Mouse (Mus musculus): Measurements from ENCODE around the gene Armc10. TPM values are rescaled to one million over a fixed set of nuclear protein-coding genes. Genes with fewer than 3 reads are reported as not detected.
A peak's percentile ranks its signal among the peaks of the same experiment; 100 is the strongest.

Armc10 gene
- polyA plus RNA-seq, 1 experiment, result 74.3 TPM

- Histone ChIP-seq H3K4me3 (ENCODE audit: low read depth, low read length) (peak overlapping the region; percentile 43), H3K27ac (ENCODE audit: insufficient read depth, low read length) (no peak overlapping the region), H3K36me3 (ENCODE audit: control insufficient read depth, insufficient read depth, low read length, poor library complexity, severe bottlenecking) (no peaks in the 10 kb centered on the region), H3K9ac (ENCODE audit: low read depth, poor library complexity, severe bottlenecking) (peak overlapping the region; percentile 41), H3K9me3 (replicated peaks; ENCODE audit: control insufficient read depth, insufficient read depth, low read length, poor library complexity, severe bottlenecking) (no peaks in the 10 kb centered on the region), H3K4me1 (ENCODE audit: control insufficient read depth, insufficient read depth, low read length) (no peaks in the 10 kb centered on the region), H3K27me3 (ENCODE audit: control insufficient read depth, insufficient read depth, low read length, poor library complexity, severe bottlenecking) (no peaks in the 10 kb centered on the region)
- TF ChIP-seq POLR2A (IDR thresholded peaks at IDR 0.05; ENCODE audit: insufficient read depth, low read length) (no peak), CTCF (IDR thresholded peaks at IDR 0.05; ENCODE audit: low read depth, low read length) (no peak), EP300 (IDR thresholded peaks at IDR 0.05; ENCODE audit: insufficient read depth, low read depth, low read length) (no peak)
These were observed 54.7 kb downstream of the Armc10 start for GRCm38 (mm10) chr5:21700272-21700821.

DNA sequence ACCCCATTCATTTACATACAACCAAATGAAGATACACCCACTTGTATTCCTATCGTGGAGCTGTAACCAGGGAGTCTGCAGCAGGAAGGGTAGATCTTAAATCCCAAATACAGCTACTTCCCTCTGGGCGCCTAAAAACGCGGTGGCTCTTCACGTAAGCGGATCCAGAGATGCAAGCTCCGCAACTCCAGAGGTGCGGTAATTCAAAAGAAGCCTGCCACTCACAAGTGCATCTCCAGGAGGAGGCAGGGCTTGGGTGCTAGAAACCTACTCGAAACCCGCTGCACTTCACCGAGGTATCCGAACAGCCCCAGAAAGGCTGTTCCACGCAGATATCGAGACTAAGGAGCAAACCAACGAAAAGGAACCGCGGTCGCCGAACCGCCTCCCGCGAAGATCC, 55.3 kb downstream of the Armc10 start:
- H3K9me3 ChIP-seq (replicated peaks; ENCODE audit: control insufficient read depth, insufficient read depth, low read length, poor library complexity, severe bottlenecking), result no peaks in the 10 kb centered on the region
- TF ChIP-seq EP300 (IDR thresholded peaks at IDR 0.05; ENCODE audit: insufficient read depth, low read depth, low read length), result no peak
- no peak for TF ChIP-seq CTCF (IDR thresholded peaks at IDR 0.05; ENCODE audit: low read depth, low read length)
- no peak for TF ChIP-seq POLR2A (IDR thresholded peaks at IDR 0.05; ENCODE audit: insufficient read depth, low read length)
- no peaks in the 10 kb centered on the region for H3K27me3 ChIP-seq (ENCODE audit: control insufficient read depth, insufficient read depth, low read length, poor library complexity, severe bottlenecking)
- peak overlapping the region; percentile 93 for H3K4me3 ChIP-seq (ENCODE audit: low read depth, low read length)
- H3K4me1 ChIP-seq (ENCODE audit: control insufficient read depth, insufficient read depth, low read length), result no peaks in the 10 kb centered on the region
- no peaks in the 10 kb centered on the region for H3K36me3 ChIP-seq (ENCODE audit: control insufficient read depth, insufficient read depth, low read length, poor library complexity, severe bottlenecking)
- H3K27ac ChIP-seq (ENCODE audit: insufficient read depth, low read length), result no peak overlapping the region
- H3K9ac ChIP-seq (ENCODE audit: low read depth, poor library complexity, severe bottlenecking), result peak overlapping the region; percentile 41

GRCm38 (mm10) chr5:21701351-21702008, 55.9 kb downstream of the Armc10 start, which contains the start of gene Napepld:
Napepld (minus strand) TSS chr5:21701396.
- TF ChIP-seq POLR2A (IDR thresholded peaks at IDR 0.05; ENCODE audit: insufficient read depth, low read length) (peak; percentile 98), EP300 (IDR thresholded peaks at IDR 0.05; ENCODE audit: insufficient read depth, low read depth, low read length) (no peak), CTCF (IDR thresholded peaks at IDR 0.05; ENCODE audit: low read depth, low read length) (no peak)
- peaks cover under 1% of the 10 kb centered on the region; the same call in 1 of the 2 replicates for H3K9me3 ChIP-seq (replicated peaks; ENCODE audit: control insufficient read depth, insufficient read depth, low read length, poor library complexity, severe bottlenecking)
- H3K4me1 ChIP-seq (ENCODE audit: control insufficient read depth, insufficient read depth, low read length), result no peaks in the 10 kb centered on the region
- no peaks in the 10 kb centered on the region for H3K27me3 ChIP-seq (ENCODE audit: control insufficient read depth, insufficient read depth, low read length, poor library complexity, severe bottlenecking)
- no peaks in the 10 kb centered on the region for H3K36me3 ChIP-seq (ENCODE audit: control insufficient read depth, insufficient read depth, low read length, poor library complexity, severe bottlenecking)
- peak within 1 kb of the TSS; percentile 76 for H3K9ac ChIP-seq (ENCODE audit: low read depth, poor library complexity, severe bottlenecking)
- H3K4me3 ChIP-seq (ENCODE audit: low read depth, low read length), result peak within 1 kb of the TSS; percentile 93
- peak within 1 kb of the TSS; percentile 52; the same call in 1 of the 2 replicates for H3K27ac ChIP-seq (ENCODE audit: insufficient read depth, low read length)

- Histone ChIP-seq H3K36me3 (ENCODE audit: control insufficient read depth, insufficient read depth, low read length, poor library complexity, severe bottlenecking) (no peaks in the 10 kb centered on the region), H3K27me3 (ENCODE audit: control insufficient read depth, insufficient read depth, low read length, poor library complexity, severe bottlenecking) (no peaks in the 10 kb centered on the region), H3K4me1 (ENCODE audit: control insufficient read depth, insufficient read depth, low read length) (no peaks in the 10 kb centered on the region), H3K4me3 (ENCODE audit: low read depth, low read length) (peak overlapping the region; percentile 77), H3K9ac (ENCODE audit: low read depth, poor library complexity, severe bottlenecking) (peak overlapping the region; percentile 76), H3K9me3 (replicated peaks; ENCODE audit: control insufficient read depth, insufficient read depth, low read length, poor library complexity, severe bottlenecking) (peaks cover 2% of the 10 kb centered on the region; the same call in 1 of the 2 replicates), H3K27ac (ENCODE audit: insufficient read depth, low read length) (no peak overlapping the region)
- no peak for TF ChIP-seq POLR2A (IDR thresholded peaks at IDR 0.05; ENCODE audit: insufficient read depth, low read length)
- TF ChIP-seq EP300 (IDR thresholded peaks at IDR 0.05; ENCODE audit: insufficient read depth, low read depth, low read length), result no peak
- no peak for TF ChIP-seq CTCF (IDR thresholded peaks at IDR 0.05; ENCODE audit: low read depth, low read length)
These were observed 56.4 kb downstream of the Armc10 start for GRCm38 (mm10) chr5:21702009-21702364.

DNA sequence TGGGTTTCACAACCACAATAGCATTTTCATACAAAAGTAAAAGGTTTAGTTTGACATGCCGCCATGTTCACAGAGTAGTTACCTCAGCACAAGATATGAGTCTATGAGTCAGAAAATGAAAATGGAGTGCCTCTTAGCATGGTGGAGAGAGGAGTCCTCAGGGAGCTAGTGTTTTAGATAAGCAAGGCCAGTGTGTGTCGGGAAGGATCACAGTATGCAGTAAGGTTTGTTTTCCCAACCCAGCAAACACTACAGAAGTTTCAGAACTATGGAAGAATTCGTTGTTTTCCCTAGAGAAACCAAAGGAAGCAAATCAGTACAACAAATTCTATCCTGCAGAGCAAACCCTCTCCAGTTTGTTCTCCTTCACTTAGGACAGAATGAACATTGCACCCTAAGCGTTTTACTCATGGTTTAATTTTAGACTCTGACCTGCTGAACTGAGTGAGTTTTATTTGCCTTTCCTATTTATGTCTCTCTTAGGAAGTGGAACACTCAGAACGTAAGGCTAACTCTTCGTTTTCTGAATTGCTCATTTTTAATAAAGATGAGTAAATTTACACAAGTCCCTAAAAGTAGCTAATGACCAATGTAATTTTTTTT, 57.4 kb downstream of the Armc10 start:
- no peak overlapping the region for H3K4me3 ChIP-seq (ENCODE audit: low read depth, low read length)
- TF ChIP-seq EP300 (IDR thresholded peaks at IDR 0.05; ENCODE audit: insufficient read depth, low read depth, low read length) (no peak), CTCF (IDR thresholded peaks at IDR 0.05; ENCODE audit: low read depth, low read length) (no peak)
- H3K9ac ChIP-seq (ENCODE audit: low read depth, poor library complexity, severe bottlenecking), result no peak overlapping the region
- no peaks in the 10 kb centered on the region for H3K4me1 ChIP-seq (ENCODE audit: control insufficient read depth, insufficient read depth, low read length)
- H3K9me3 ChIP-seq (replicated peaks; ENCODE audit: control insufficient read depth, insufficient read depth, low read length, poor library complexity, severe bottlenecking), result peaks cover 2% of the 10 kb centered on the region; the same call in 1 of the 2 replicates
- no peaks in the 10 kb centered on the region for H3K36me3 ChIP-seq (ENCODE audit: control insufficient read depth, insufficient read depth, low read length, poor library complexity, severe bottlenecking)
- H3K27ac ChIP-seq (ENCODE audit: insufficient read depth, low read length), result no peak overlapping the region
- H3K27me3 ChIP-seq (ENCODE audit: control insufficient read depth, insufficient read depth, low read length, poor library complexity, severe bottlenecking), result no peaks in the 10 kb centered on the region

- Histone ChIP-seq H3K4me3 (ENCODE audit: low read depth, low read length) (no peak overlapping the region), H3K9me3 (replicated peaks; ENCODE audit: control insufficient read depth, insufficient read depth, low read length, poor library complexity, severe bottlenecking) (peaks cover 2% of the 10 kb centered on the region; the same call in 1 of the 2 replicates), H3K27me3 (ENCODE audit: control insufficient read depth, insufficient read depth, low read length, poor library complexity, severe bottlenecking) (no peaks in the 10 kb centered on the region), H3K9ac (ENCODE audit: low read depth, poor library complexity, severe bottlenecking) (no peak overlapping the region), H3K4me1 (ENCODE audit: control insufficient read depth, insufficient read depth, low read length) (no peaks in the 10 kb centered on the region), H3K36me3 (ENCODE audit: control insufficient read depth, insufficient read depth, low read length, poor library complexity, severe bottlenecking) (no peaks in the 10 kb centered on the region), H3K27ac (ENCODE audit: insufficient read depth, low read length) (no peak overlapping the region)
- TF ChIP-seq POLR2A (IDR thresholded peaks at IDR 0.05; ENCODE audit: insufficient read depth, low read length) (no peak), CTCF (IDR thresholded peaks at IDR 0.05; ENCODE audit: low read depth, low read length) (no peak), EP300 (IDR thresholded peaks at IDR 0.05; ENCODE audit: insufficient read depth, low read depth, low read length) (no peak)
These were observed 58.1 kb downstream of the Armc10 start for GRCm38 (mm10) chr5:21703708-21704107.

Measured in ES-Bruce4 (cell line).